Mouse (Mus musculus): ENCODE measurements at regions not wholly inside any gene's neighbourhood (a gene's known extent, or its start where the extent isn't known, plus 50 kb on each side); places are given as distances from the start of the nearest gene placed in this dataset.

GRCm38 (mm10) chr10:37400991-37401390 lies 262.3 kb upstream of the Marcks start:
- H3K36me3 ChIP-seq (ENCODE audit: control insufficient read depth in 1 of 2, insufficient read depth in 2 of 2, low read length in 2 of 2), result no peaks in the 10 kb centered on the region
- DNase-seq (ENCODE audit: low read depth, low spot score), result no peak
- no peak overlapping the region for H3K27ac ChIP-seq (ENCODE audit: control insufficient read depth, low read depth, low read length)
- TF ChIP-seq MEF2A (IDR thresholded peaks at IDR 0.05; ENCODE audit: extremely low read depth, insufficient replicate concordance, low read depth, low read length, poor library complexity, severe bottlenecking), result no peak
- no peak for TF ChIP-seq ZKSCAN1 (IDR thresholded peaks at IDR 0.05; ENCODE audit: low read depth, low read length)
- no peak for TF ChIP-seq SIN3A (IDR thresholded peaks at IDR 0.05; ENCODE audit: low read length)
- no peak for TF ChIP-seq MAFK (IDR thresholded peaks at IDR 0.05; ENCODE audit: borderline replicate concordance, low read depth, low read length)
- no peak for TF ChIP-seq BHLHE40 (IDR thresholded peaks at IDR 0.05; ENCODE audit: borderline replicate concordance, low read depth, low read length)
- TF ChIP-seq ZC3H11A (IDR thresholded peaks at IDR 0.05; ENCODE audit: low read depth, low read length), result no peak
- no peak overlapping the region for H3K4me3 ChIP-seq (ENCODE audit: control insufficient read depth in 1 of 2, insufficient read depth in 1 of 2, low read depth in 2 of 2, low read length in 2 of 2)
- no peaks in the 10 kb centered on the region for H3K27me3 ChIP-seq (ENCODE audit: control insufficient read depth in 1 of 2, insufficient read depth in 2 of 2, low read length in 2 of 2)
- H3K4me1 ChIP-seq (ENCODE audit: control insufficient read depth in 1 of 2, insufficient read depth in 2 of 2, low read length in 2 of 2), result no peaks in the 10 kb centered on the region
- no peaks in the 10 kb centered on the region for H3K9me3 ChIP-seq (replicated peaks; ENCODE audit: insufficient read depth, low read length)
- no peak overlapping the region for H3K9ac ChIP-seq (ENCODE audit: control insufficient read depth, low read depth, low read length, poor library complexity, severe bottlenecking)
- no peaks in the 10 kb centered on the region for H3K79me2 ChIP-seq (ENCODE audit: control insufficient read depth, insufficient read depth, low read length, poor library complexity)

DNA sequence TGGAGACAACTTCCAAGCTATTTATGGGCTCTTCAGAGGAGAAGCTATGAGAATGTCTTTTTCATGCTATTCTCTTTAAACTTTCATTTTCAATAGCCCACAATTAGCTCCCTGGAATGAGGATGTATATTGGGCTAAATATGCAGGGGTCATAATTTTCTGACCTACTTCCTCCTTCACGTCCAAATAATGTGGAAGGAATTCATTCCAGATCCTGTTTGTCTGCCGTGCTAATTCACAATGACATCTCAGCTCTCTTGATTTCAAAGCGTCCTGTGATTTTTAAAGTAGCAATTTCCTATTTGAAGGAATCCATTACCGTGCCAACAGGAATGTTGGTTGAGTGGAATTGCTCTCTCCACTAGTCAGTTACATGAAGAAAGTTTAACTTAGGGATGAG lies 261.7 kb upstream of the Marcks start:
- no peaks in the 10 kb centered on the region for H3K27me3 ChIP-seq (ENCODE audit: control insufficient read depth in 1 of 2, insufficient read depth in 2 of 2, low read length in 2 of 2)
- TF ChIP-seq TBP (IDR thresholded peaks at IDR 0.05; ENCODE audit: low read depth, low read length) (no peak), EP300 (IDR thresholded peaks at IDR 0.05; ENCODE audit: low read depth in 1 of 2, low read length in 2 of 2) (no peak), NELFE (IDR thresholded peaks at IDR 0.05; ENCODE audit: low read depth, low read length) (no peak), POLR2AphosphoS2 (IDR thresholded peaks at IDR 0.05; ENCODE audit: low read length) (no peak), GATA1 (IDR thresholded peaks at IDR 0.05; ENCODE audit: low read depth, low read length) (no peak), MAZ (IDR thresholded peaks at IDR 0.05; ENCODE audit: low read depth, low read length) (no peak), ZKSCAN1 (IDR thresholded peaks at IDR 0.05; ENCODE audit: low read depth, low read length) (no peak), UBTF (IDR thresholded peaks at IDR 0.05; ENCODE audit: borderline replicate concordance, insufficient read depth, low read depth, low read length) (no peak), USF2 (IDR thresholded peaks at IDR 0.05; ENCODE audit: borderline replicate concordance in 1 of 2, insufficient read depth in 1 of 2, low read depth in 1 of 2, low read length in 2 of 2) (no peak), SMC3 (IDR thresholded peaks at IDR 0.05; ENCODE audit: low read depth, low read length) (no peak), ELF1 (IDR thresholded peaks at IDR 0.05; ENCODE audit: low read depth, low read length) (no peak)

More for the DNA sequence above, 261.7 kb upstream of the Marcks start:
- no peak for DNase-seq (ENCODE audit: low read depth, low spot score)
- H3K36me3 ChIP-seq (ENCODE audit: control insufficient read depth in 1 of 2, insufficient read depth in 2 of 2, low read length in 2 of 2), result no peaks in the 10 kb centered on the region
- no peak overlapping the region for H3K4me3 ChIP-seq (ENCODE audit: control insufficient read depth in 1 of 2, insufficient read depth in 1 of 2, low read depth in 2 of 2, low read length in 2 of 2)
- H3K9ac ChIP-seq (ENCODE audit: control insufficient read depth, low read depth, low read length, poor library complexity, severe bottlenecking), result no peak overlapping the region
- no peak overlapping the region for H3K27ac ChIP-seq (ENCODE audit: control insufficient read depth, low read depth, low read length)
- no peaks in the 10 kb centered on the region for H3K9me3 ChIP-seq (replicated peaks; ENCODE audit: insufficient read depth, low read length)
- H3K79me2 ChIP-seq (ENCODE audit: control insufficient read depth, insufficient read depth, low read length, poor library complexity), result no peaks in the 10 kb centered on the region
- no peaks in the 10 kb centered on the region for H3K4me1 ChIP-seq (ENCODE audit: control insufficient read depth in 1 of 2, insufficient read depth in 2 of 2, low read length in 2 of 2)
